Mouse (Mus musculus) midbrain, postnatal 0 days (tissue): ENCODE measurements at regions not wholly inside any gene's neighbourhood (a gene's known extent, or its start where the extent isn't known, plus 50 kb on each side); places are given as distances from the start of the nearest gene placed in this dataset.

Source experiments
- ATAC-seq: fragments of 200-750 bp; cut with Nextera tagmentation; 2 replicates; pipeline ENCODE4 v1.8.0; 2017; ENCODE audit warnings: moderate number of reproducible peaks, mild to moderate bottlenecking, moderate TSS enrichment, moderate library complexity; ENCODE audit not compliant: low FRiP score
- DNase-seq: peaks from one replicate; pipeline ENCODE4 v3.0.0-alpha.2; 2015; ENCODE audit warnings: low spot score
- H3K27ac ChIP-seq: fragments of 300-500 bp; sonication (generic); 2 replicates; pipeline ENCODE4 v1.5.1; 2014; ENCODE audit warnings: low read depth, mild to moderate bottlenecking, low read length, mixed read lengths
- H3K27me3 ChIP-seq: fragments of 300-500 bp; sonication (generic); 2 replicates; pipeline ENCODE4 v1.6.1; 2014; ENCODE audit warnings: low read length, control low read depth, mixed read lengths; ENCODE audit not compliant: insufficient read depth
- H3K36me3 ChIP-seq: fragments of 300-500 bp; sonication (generic); 2 replicates; pipeline ENCODE4 v1.6.1; 2014; ENCODE audit warnings: low read length, control low read depth, mixed read lengths; ENCODE audit not compliant: insufficient read depth
- H3K4me1 ChIP-seq: fragments of 300-500 bp; sonication (generic); 2 replicates; pipeline ENCODE4 v1.6.1; 2014; ENCODE audit warnings: mild to moderate bottlenecking, control low read depth, antibody characterized with exemption, low read length, mixed read lengths; ENCODE audit not compliant: insufficient read depth
- H3K4me2 ChIP-seq: fragments of 300-500 bp; sonication (generic); 2 replicates; pipeline ENCODE4 v1.6.1; 2014; ENCODE audit warnings: low read depth, mild to moderate bottlenecking, low read length, mixed read lengths; ENCODE audit not compliant: poor library complexity, severe bottlenecking
- H3K4me3 ChIP-seq: fragments of 300-500 bp; sonication (generic); 2 replicates; pipeline ENCODE4 v1.5.1; 2014; ENCODE audit warnings: low read depth, mild to moderate bottlenecking, low read length, moderate library complexity
- H3K9ac ChIP-seq: fragments of 300-500 bp; sonication (generic); replicated peaks from 2 replicates; pipeline ENCODE4 v1.6.1; 2014; ENCODE audit warnings: mild to moderate bottlenecking, low read length, moderate library complexity, mixed read lengths; ENCODE audit not compliant: poor library complexity, severe bottlenecking
- H3K9me3 ChIP-seq: fragments of 300-500 bp; sonication (generic); 2 replicates; pipeline ENCODE4 v1.6.1; 2016; ENCODE audit warnings: low read length, control low read depth
- CTCF ChIP-seq: IDR thresholded peaks from 2 replicates; pipeline ENCODE4 v1.5.1; 2016; ENCODE audit warnings: antibody characterized with exemption, mild to moderate bottlenecking
- WGBS: fragments of 180-500 bp; shearing (Covaris S2); extraction: QIAGEN DNeasy Blood & Tissue Kit; methylation state at CpG from one replicate; pipeline ENCODE4 v1.1.7; 2014; 5-methylcytosine and 5-hydroxymethylcytosine counted together

DNA sequence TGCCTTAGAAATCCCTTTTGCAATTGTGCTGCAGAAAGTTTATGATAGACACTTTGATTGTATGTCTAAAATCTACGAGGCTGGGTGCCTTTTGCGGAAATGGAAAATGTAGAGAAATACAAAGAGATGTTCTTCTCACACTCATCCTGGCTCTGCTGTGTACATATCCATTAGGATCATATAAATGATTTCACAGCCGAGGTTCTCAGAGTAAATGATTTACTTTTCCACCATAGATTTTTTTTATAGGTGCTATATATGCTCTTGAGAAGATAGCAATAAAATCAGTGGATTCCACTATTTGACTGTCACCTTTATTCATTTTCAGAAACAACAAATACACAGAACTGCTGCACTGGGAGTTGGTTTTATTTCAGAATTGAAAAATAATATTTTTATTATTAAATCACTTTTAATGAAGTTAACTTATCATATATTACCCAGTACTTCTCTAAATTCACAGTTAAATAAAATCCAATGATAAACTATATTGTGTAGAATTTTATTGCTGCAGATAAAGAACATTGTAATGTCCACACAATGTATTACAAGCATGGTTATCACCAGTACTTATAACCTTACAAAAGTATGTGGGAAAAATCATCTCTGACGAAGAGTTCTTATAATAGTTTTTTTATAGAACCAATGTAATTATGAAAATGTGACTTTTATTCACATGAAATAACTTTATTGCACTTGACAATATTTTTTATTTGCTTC is 1385.8 kb downstream of the Pcdh7 start:
- Histone ChIP-seq H3K4me2 (no peak overlapping the region), H3K9ac (no peak overlapping the region), H3K4me3 (no peak overlapping the region), H3K27ac (no peak overlapping the region), H3K27me3 (no peaks in the 10 kb centered on the region), H3K4me1 (no peaks in the 10 kb centered on the region), H3K36me3 (no peaks in the 10 kb centered on the region), H3K9me3 (no peaks in the 10 kb centered on the region)
- DNase-seq = no peak
- no peak for ATAC-seq
- TF ChIP-seq CTCF = no peak
- 88% methylated on average over 4 of the region's 4 CpGs for WGBS

DNA sequence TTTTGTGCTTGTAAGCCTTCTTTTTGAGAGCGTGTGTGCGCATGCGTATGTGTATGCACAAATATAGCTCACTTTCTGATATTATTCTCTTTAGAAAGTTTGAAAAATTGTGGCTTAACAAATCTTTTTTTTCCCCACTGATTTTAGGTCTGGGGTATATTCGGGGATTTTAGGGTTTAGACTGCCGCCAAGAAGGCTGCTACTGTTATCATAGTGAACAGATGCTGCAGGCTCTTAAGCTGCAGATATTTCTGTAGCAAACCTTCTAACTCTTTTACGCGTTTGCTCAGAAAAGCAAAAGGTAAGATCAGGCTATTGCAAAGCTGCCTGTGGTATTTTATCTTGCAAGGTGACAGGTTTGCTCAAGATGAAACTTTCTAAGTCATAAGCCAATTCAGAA is 1420.5 kb downstream of the Pcdh7 start:
- Histone ChIP-seq H3K4me3 (no peak overlapping the region), H3K9me3 (no peaks in the 10 kb centered on the region), H3K27ac (no peak overlapping the region), H3K4me2 (peak overlapping the region; percentile 15; the same call in 1 of the 2 replicates), H3K9ac (no peak overlapping the region), H3K27me3 (no peaks in the 10 kb centered on the region), H3K4me1 (no peaks in the 10 kb centered on the region), H3K36me3 (no peaks in the 10 kb centered on the region)
- DNase-seq (no peak), ATAC-seq (no peak)
- WGBS = 30% methylated on average over 7 of the region's 7 CpGs
- no peak for TF ChIP-seq CTCF

DNA sequence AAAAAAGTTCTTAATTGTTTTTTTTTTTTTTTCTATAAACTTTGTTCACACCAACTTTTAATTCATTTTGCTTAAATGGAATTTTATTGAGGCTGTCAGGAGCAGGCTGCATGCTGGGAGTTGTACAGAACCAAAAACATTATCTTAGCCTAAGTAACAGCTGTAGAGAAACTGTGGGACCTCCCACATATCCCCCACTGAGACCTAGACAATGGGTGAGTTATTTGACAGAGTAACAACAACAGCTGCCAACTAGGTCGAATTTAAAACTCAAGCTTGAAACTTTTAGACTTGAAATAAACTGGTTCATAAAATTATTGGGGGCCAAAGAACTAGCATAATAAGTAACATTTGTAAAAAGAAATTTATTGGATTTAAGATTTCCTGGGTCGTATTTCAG is 1421.0 kb downstream of the Pcdh7 start:
- Histone ChIP-seq H3K27me3 (no peaks in the 10 kb centered on the region), H3K4me2 (no peak overlapping the region), H3K27ac (no peak overlapping the region), H3K9me3 (no peaks in the 10 kb centered on the region), H3K36me3 (no peaks in the 10 kb centered on the region), H3K4me1 (no peaks in the 10 kb centered on the region), H3K4me3 (no peak overlapping the region), H3K9ac (no peak overlapping the region)
- WGBS = 31% methylated on average over 2 of the region's 2 CpGs
- TF ChIP-seq CTCF = no peak
- DNase-seq (peak; percentile 14), ATAC-seq (no peak)
